Mouse (Mus musculus) MEL-GATA-1-ER (cell line): ENCODE data around the gene Lcn5.
"Not testable (repeated sequence)": the region's sequence is repeated elsewhere in the genome, so short reads cannot be mapped to it uniquely, and the experiment has no call there.

Source experiments
- DNase-seq: peaks from one replicate; pipeline ENCODE4 v3.0.0-alpha.2; 2012; ENCODE audit warnings: low read depth; ENCODE audit errors: extremely low read depth

Lcn5 gene

DNA sequence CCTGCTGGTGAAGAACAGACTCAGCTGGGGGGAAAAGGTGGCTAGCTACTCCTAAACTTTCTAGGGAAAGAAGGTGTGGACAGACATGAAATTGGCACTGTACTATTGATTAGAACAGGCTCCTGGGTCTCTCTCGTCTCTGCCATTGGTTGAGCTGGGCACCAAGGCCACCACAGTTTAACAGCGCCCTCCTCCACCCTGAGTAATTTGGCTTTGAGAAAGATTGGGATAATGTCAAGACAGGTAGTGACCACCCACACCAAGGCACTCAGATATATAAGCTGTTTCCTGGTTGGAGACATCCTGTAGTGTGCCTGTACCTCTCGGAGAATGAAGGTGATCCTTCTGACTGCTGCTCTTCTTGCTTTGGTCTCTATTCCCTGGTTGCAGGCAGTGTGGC is 18.7 kb downstream of the Lcn5 start, which contains the start of gene Lcn6:
Gene Lcn6, plus strand, starts transcription at position 301 of the 400 bp plus-strand sequence.
- no peak for DNase-seq

- DNase-seq = no peak
These were observed 21.8 kb downstream of the Lcn5 start for GRCm38 (mm10) chr2:25679559-25679958.

DNA sequence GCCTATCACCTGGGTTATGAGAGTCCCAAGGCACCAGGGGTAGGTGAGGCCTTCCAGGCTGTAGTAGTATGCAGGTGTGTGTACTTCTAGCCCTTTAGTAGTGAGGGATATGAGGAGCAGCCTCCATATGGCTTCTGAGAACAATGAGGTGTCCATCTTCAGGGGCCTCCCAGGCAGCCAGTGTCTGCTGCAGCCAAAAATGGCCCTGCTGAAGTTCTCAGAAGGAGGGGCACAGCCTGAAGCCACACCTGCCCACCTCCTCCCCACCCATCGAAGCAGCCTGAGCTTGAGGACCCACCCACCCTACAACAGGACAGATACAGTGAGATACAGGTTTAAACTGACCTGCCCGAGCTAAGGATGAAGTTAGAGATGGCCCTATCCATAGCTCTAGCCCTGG is 24.7 kb downstream of the Lcn5 start, which contains the start of gene Lcn10:
Gene Lcn10, plus strand, starts transcription at position 301 of the 400 bp plus-strand sequence.
- DNase-seq = no peak

- no peak for DNase-seq
These were observed 29.2 kb downstream of the Lcn5 start for GRCm38 (mm10) chr2:25686941-25687340.

- DNase-seq = peak; percentile 23
These were observed 36.9 kb downstream of the Lcn5 start for GRCm38 (mm10) chr2:25694605-25695004.

GRCm38 (mm10) chr2:25696951-25697350 is 39.2 kb downstream of the Lcn5 start:
- no peak for DNase-seq

GRCm38 (mm10) chr2:25698696-25699095 is 40.9 kb downstream of the Lcn5 start:
- DNase-seq = no peak

DNA sequence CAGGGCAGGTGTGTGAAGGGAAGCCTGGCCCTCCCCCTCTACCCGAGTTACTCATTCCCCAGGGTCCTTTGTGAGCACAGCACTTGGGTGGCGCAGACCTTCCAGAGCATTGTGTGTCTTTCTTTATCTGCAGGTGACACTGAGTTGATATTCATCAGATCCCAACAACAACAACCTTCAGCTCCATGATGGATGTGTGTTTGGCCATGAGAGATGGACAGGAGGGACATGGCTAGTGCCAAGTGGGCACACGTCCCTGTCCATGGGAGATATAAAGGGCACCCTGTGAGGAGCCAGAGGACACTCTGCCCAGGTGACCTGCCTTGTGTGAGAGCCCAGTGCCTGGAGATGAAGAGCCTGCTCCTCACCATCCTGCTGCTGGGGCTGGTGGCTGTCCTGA is 42.0 kb downstream of the Lcn5 start, which contains the start of gene Obp2a:
Gene Obp2a, plus strand, starts transcription at position 301 of the 400 bp plus-strand sequence.
- DNase-seq = not testable (repeated sequence)

DNA sequence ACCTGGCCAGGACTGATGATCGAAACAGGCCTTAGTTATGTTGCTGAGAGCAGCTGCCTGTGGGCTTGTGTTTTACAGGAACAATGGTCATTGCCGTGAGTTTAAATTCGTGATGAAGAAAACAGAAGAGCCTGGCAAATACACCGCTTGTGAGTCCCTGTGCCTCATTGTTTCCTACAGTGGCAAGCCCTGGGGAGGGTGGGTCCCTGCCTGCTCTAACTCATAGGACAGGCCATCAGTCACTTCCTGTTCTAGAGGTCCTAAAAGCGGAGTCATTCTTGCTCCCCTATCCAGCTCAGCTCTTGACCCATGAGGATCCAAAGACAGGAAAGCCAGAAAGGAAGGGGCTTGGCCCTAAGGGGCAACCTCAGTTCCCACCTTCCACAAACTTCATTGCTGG is 43.2 kb downstream of the Lcn5 start:
- no peak for DNase-seq

DNA sequence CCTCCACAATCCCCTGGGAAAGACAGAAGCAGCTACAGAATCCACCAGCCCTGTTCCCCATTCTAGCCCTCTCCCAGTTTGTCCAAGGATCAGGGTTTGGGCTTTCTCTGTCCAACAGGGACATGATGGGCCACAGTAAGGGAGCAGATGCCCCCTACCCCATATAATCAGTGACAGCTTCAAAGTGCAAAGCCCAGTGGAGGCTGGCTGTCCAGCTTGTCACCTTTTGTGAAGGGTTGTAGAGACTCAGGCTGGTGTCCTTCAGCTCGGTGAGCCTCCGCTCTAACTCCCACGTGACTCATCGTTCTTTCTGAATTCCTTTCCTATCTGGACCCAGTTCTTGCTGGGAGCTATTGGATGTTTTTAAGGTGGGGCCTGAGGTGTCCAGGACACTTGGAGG is 46.0 kb downstream of the Lcn5 start:
- no peak for DNase-seq

- no peak for DNase-seq
These were observed 49.1 kb downstream of the Lcn5 start, which contains the start of gene Bmyc for GRCm38 (mm10) chr2:25706643-25707481. TSS of gene Bmyc (plus strand) at chr2:25706739.

- DNase-seq = no peak
These were observed 50.4 kb downstream of the Lcn5 start for GRCm38 (mm10) chr2:25708121-25708520.

GRCm38 (mm10) chr2:25709056-25709455 is 51.3 kb downstream of the Lcn5 start:
- DNase-seq = not testable (repeated sequence)

GRCm38 (mm10) chr2:25709791-25710190 is 52.0 kb downstream of the Lcn5 start:
- DNase-seq = not testable (repeated sequence)
